Mouse (Mus musculus) right cerebral cortex, postnatal 10 days (tissue): Measurements from ENCODE around the gene Fam171b.

Experiments used
- DNase-seq, 2 experiments: peaks; one replicate each; pipeline ENCODE4 v3.0.0; 2021; ENCODE audit warnings: low spot score in 2 of 2

Gene Fam171b

DNA sequence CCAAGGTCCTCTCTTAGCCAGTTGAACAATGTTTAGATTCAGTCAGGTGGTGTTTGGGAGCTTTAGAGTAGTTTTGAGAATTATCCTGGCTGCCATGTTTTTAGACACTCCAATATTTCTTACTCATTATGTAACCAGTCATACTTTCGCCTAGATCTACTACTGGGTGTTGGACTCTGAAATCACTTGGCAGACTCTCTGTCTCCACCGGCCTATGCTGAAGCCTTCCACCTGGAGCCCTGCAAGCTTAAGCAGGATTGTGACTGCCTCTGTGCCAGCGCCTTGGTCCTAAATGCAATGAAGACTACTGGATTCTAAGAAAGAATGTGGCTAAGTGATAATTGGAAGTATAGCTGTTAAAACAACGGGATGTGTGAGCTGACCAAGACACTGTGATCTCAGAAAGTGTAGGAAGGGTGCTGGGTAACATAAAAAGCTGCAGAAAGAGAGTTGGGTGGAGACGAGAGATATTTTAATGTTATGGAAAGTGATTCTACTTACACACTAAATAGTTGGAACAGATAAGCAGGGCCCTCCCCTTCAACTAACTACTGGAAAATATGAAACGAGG is 71.5 kb downstream of the Fam171b start:
- peak in 1 of 2 experiments; percentile 23 for DNase-seq

DNA sequence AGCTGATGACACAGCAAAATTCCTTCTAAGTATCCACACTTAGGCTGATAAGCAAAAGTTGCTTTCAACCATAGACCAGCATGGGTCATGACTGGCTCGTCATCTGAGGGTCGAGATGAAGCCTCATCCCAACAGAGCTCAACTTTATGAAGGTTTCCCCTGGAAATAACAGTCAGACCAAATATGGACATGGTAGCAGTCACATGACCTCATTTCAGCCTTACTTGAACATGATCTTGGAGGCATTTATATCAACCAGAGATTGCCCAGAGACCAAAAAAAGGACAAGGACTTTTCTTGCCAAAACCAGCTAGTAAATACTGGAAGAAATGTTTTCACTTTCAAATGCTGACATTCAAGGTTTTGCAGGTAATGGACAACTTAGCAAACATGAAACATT is 81.3 kb downstream of the Fam171b start:
- DNase-seq: no peak

DNA sequence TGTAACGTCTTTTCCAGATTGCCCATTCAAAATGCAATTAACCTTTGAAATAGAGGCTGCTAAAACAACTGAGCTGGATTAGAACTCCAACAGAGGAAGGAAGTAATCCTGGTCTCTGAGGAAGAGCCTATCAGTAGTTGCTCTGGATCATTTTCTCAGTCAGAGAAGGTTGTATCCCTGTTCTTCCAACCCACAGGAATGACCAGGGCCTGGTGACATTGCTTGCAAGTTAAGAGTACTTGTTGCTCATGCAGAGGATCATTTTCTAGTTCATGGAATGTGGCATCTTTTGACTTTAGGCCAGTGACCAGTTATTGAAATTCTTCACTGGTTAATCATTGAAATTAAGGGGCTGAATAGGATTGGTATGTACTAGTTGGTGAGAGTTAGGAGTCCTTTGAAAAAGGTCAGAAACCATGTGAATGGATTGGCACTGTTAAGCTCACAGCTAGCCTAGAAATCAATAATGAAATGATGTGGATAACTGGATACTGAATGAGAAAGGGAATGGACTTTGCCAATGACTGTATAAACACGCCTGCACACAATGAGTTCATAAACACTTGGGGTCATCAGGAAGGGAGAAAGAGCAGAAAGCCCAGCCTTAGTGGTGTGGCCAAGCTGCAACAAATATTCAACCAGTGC is 89.6 kb downstream of the Fam171b start:
- DNase-seq: no peak

DNA sequence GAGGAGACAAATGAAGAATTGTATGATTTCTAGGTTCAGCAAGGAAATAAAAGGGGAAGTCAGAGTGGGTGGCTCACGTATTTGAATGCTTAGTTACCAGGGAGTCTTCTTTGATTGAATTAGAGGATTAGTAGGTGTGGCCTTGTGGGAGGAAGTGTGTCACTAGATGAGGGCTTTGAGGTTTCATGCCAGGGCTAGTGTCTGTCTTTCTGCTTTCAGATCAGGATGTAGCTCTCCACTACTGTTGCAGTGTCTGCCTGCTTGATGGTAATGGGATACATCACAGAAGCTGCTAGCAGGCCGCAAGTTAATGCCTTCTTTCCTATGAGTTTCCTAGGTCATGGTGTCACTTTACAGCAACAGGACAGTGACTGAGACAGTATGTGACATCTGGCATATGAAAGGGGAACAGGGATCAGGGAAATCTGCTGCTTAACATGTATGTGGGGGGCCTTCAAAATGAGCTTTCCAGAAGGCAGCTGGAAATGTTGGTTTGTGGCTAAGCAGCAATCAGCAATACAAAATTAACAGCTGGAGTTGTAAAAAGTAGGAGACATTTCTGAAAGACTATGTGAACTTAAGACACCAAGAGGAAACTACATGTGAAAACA is 117.1 kb downstream of the Fam171b start:
- DNase-seq: no peak
